Comparison of ENCODE assay signal across 20 mouse cellular contexts in the genomic region with DNA sequence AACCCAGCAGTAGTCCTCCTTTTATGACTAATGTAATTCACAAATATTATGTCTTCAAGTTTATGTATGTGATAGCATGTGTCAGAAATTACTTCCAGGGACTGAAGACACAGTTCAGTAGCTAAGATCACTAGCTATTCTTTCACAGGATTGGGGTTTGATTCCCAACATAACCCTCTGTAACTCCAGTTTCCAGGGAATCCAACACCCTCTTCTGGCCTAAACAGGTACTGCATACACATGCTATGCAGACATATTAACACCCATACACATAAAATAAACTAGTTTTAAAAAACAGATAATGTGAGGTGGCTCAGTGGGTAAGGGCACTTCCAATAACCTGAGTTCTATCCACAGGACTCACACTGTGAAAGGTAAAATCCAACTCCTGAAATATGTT. TPM values are rescaled to one million over a fixed set of nuclear protein-coding genes. Genes with fewer than 3 reads are reported as not detected.
A peak's percentile ranks its signal among the peaks of the same experiment; 100 is the strongest.
DNase-seq lines count a peak whose midpoint lies in the region; ATAC-seq and TF ChIP-seq lines count a peak whose summit lies in the region.
"Had no signal": no experiment of that assay in that cellular context is flagged by ENCODE, and none has a peak within 500 bp of the region (broad histone marks: within the 10 kb centered on the region; RNA-seq: fewer than 3 reads in every experiment).

No protein-coding gene starts in this region.

- DNase-seq in CD4-positive, CD25-positive, alpha-beta regulatory T cell, adult 2 months (ENCODE audit: low read depth, low spot score): peak; percentile 10
- DNase-seq in layer of hippocampus, adult 2 months (ENCODE audit: low spot score in 2 of 2): no peak
- no peak for DNase-seq in layer of hippocampus, postnatal 14 days (ENCODE audit: low spot score in 2 of 2)
- DNase-seq in ES-E14 (ENCODE audit: low read depth, low spot score): peak; percentile 29
- peak; percentile 12 for DNase-seq in mesoderm, embryonic 11.5 days (ENCODE audit: low read depth, low spot score)
- DNase-seq in heart, postnatal 4 days: no peak
- DNase-seq in kidney, adult 2 months: no peak
- DNase-seq: adrenal gland, adult 2 months; cerebellum, adult 8-10 months; kidney, postnatal 36 days; layer of hippocampus, postnatal 36 days had no signal

- TF ChIP-seq POLR2A in kidney, adult 2 months (IDR thresholded peaks at IDR 0.05; ENCODE audit: low read depth, low read length): no peak

- H3K9ac ChIP-seq in ES-E14 (ENCODE audit: insufficient read depth, low read depth, low read length, poor library complexity, severe bottlenecking): no peak overlapping the region
- H3K9ac ChIP-seq: embryonic facial prominence, embryonic 12.5 days; limb, embryonic 13.5 days had no signal

- TF ChIP-seq CTCF in layer of hippocampus, adult 2 months (conservative IDR thresholded peaks at IDR 0.05): peak; percentile 61
- no peak for TF ChIP-seq CTCF in kidney, adult 2 months (conservative IDR thresholded peaks at IDR 0.05; ENCODE audit: insufficient read depth, insufficient read length, low read depth, low read length)

- no peaks in the 10 kb centered on the region for H3K27me3 ChIP-seq in kidney, adult 2 months (replicated peaks; ENCODE audit: control insufficient read depth, insufficient read depth, low read length)
- H3K27me3 ChIP-seq: embryonic facial prominence, embryonic 12.5 days; limb, embryonic 13.5 days had no signal

- H3K36me3 ChIP-seq in ES-E14 (ENCODE audit: control insufficient read depth, insufficient read depth, low read length, poor library complexity, severe bottlenecking): no peaks in the 10 kb centered on the region
- no peaks in the 10 kb centered on the region for H3K36me3 ChIP-seq in kidney, adult 2 months (ENCODE audit: control insufficient read depth, insufficient read depth, low read length)
- H3K36me3 ChIP-seq: embryonic facial prominence, embryonic 12.5 days; heart, embryonic 10.5 days; limb, embryonic 13.5 days had no signal

- H3K4me1 ChIP-seq in ES-E14 (ENCODE audit: control insufficient read depth in 2 of 2, insufficient read depth in 2 of 2, low read length in 2 of 2, poor library complexity in 1 of 2): no peaks in the 10 kb centered on the region
- no peaks in the 10 kb centered on the region for H3K4me1 ChIP-seq in kidney, adult 2 months (ENCODE audit: control insufficient read depth, insufficient read depth, low read length)
- H3K4me1 ChIP-seq: embryonic facial prominence, embryonic 12.5 days; limb, embryonic 13.5 days had no signal

- no peak overlapping the region for H3K4me3 ChIP-seq in layer of hippocampus, adult 2 months
- H3K4me3 ChIP-seq in ES-E14 (ENCODE audit: insufficient read depth in 1 of 2, low read depth in 1 of 2, low read length in 2 of 2, poor library complexity in 1 of 2, severe bottlenecking in 1 of 2): no peak overlapping the region
- H3K4me3 ChIP-seq in kidney, adult 2 months (ENCODE audit: insufficient read depth, low read depth, low read length): no peak overlapping the region
- H3K4me3 ChIP-seq: embryonic facial prominence, embryonic 12.5 days; heart, embryonic 10.5 days; limb, embryonic 13.5 days had no signal

- ATAC-seq in CD4-positive, CD25-positive, alpha-beta regulatory T cell, adult 4 months: no peak

- H3K27ac ChIP-seq in layer of hippocampus, adult 2 months: no peak overlapping the region
- H3K27ac ChIP-seq in ES-E14 (ENCODE audit: insufficient read depth, low read depth, low read length, poor library complexity, severe bottlenecking): no peak overlapping the region
- H3K27ac ChIP-seq in kidney, adult 2 months (ENCODE audit: insufficient read depth, low read depth, low read length): no peak overlapping the region
- H3K27ac ChIP-seq: embryonic facial prominence, embryonic 12.5 days; heart, embryonic 10.5 days; limb, embryonic 13.5 days had no signal

- H3K9me3 ChIP-seq in ES-E14 (ENCODE audit: control insufficient read depth, insufficient read depth, low read depth, low read length): no peaks in the 10 kb centered on the region
- H3K9me3 ChIP-seq: embryonic facial prominence, embryonic 12.5 days; heart, embryonic 10.5 days; limb, embryonic 13.5 days; megakaryocyte, embryonic 14.5 days had no signal

- in situ Hi-C loops in ES-E14 (cut with MboI; ENCODE audit: low sequenced_read_pairs in 2 of 2, unreplicated experiment in 2 of 2): no loop called here

TF ChIP-seq in ES-E14, 5 proteins besides CTCF, POLR2A, EP300 and RAD21:
- TF ChIP-seq ZC3H11A (IDR thresholded peaks at IDR 0.05; ENCODE audit: borderline replicate concordance, low read depth, low read length): peak; percentile 47; the same call in 1 of the 2 replicates
- TF ChIP-seq MAFK (IDR thresholded peaks at IDR 0.05; ENCODE audit: insufficient read depth, low read depth, low read length): no peak

RNA-seq across cellular contexts. Expression of a gene that starts 27.4 kb away (rescaled TPM):
- polyA plus RNA-seq in CD4-positive, CD25-positive, alpha-beta regulatory T cell, adult 4 months (2017; shearing (Covaris generic)): 10 to 100 TPM; 12.7 to 12.9 TPM
- total RNA-seq in layer of hippocampus, adult 2 months (2021): 10 to 100 TPM; 34.5 to 34.9 TPM
- total RNA-seq in layer of hippocampus, postnatal 14 days (2021): 10 to 100 TPM; 27.5 to 27.8 TPM
- total RNA-seq in ES-E14 (2012; rRNA removed): 13.5 and 13.9 TPM in 2 replicates
- 10 to 100 TPM; 26.1 to 26.3 TPM for total RNA-seq in heart, postnatal 4 days (2021)
- polyA plus RNA-seq in kidney, adult 2 months (2012; rRNA removed): 5.2 and 6.2 TPM in 2 replicates

RNA-seq across cellular contexts. Expression of a gene that starts 40.2 kb away (rescaled TPM):
- not detected for polyA plus RNA-seq in CD4-positive, CD25-positive, alpha-beta regulatory T cell, adult 4 months (2017; shearing (Covaris generic))
- not detected for total RNA-seq in layer of hippocampus, adult 2 months (2021)
- total RNA-seq in layer of hippocampus, postnatal 14 days (2021): not detected
- not detected in 2 replicates for total RNA-seq in ES-E14 (2012; rRNA removed)
- total RNA-seq in heart, postnatal 4 days (2021): not detected
- not detected in 2 replicates for polyA plus RNA-seq in kidney, adult 2 months (2012; rRNA removed)
- total RNA-seq: adrenal gland, adult 2 months; heart, postnatal 25 days; layer of hippocampus, postnatal 36 days had no signal
- polyA plus RNA-seq: adrenal gland, adult 2 months; embryonic facial prominence, embryonic 12.5 days; heart, embryonic 10.5 days; intestine, embryonic 14.5 days; limb, embryonic 13.5 days; lung, embryonic 16.5 days; stomach, embryonic 14.5 days had no signal

Comparison
In these comparisons a context has a peak if more than half of its experiments do, and no peak if none do; other contexts are left out.
1. DNase-seq: peak in CD4-positive, CD25-positive, alpha-beta regulatory T cell, adult 2 months (single experiment), ES-E14 (single experiment) and mesoderm, embryonic 11.5 days (single experiment); none in layer of hippocampus, adult 2 months (0 of 2), layer of hippocampus, postnatal 14 days (0 of 2), heart, postnatal 4 days (single experiment) and kidney, adult 2 months (single experiment).